Mouse (Mus musculus) liver, adult 2 months (tissue): Measurements from ENCODE around the gene Dpp6. TPM values are rescaled to one million over a fixed set of nuclear protein-coding genes. Genes with fewer than 3 reads are reported as not detected.

Experiments
- DNase-seq: peaks from one replicate; pipeline ENCODE4 v3.0.0-alpha.2; 2011; ENCODE audit warnings: low read depth, low spot score; ENCODE audit errors: extremely low read depth
- H3K27ac ChIP-seq: fragments of 200-500 bp; replicated peaks from 2 replicates; pipeline ENCODE4 v1.5.1; 2012; ENCODE audit warnings: low read depth, mild to moderate bottlenecking, control low read depth, inconsistent platforms, low read length; ENCODE audit not compliant: insufficient read depth
- H3K27me3 ChIP-seq: fragments of 200-500 bp; 2 replicates; pipeline ENCODE4 v1.6.1; 2012; ENCODE audit warnings: mild to moderate bottlenecking, moderate library complexity, low read length, inconsistent platforms; ENCODE audit not compliant: control insufficient read depth, insufficient read depth
- H3K36me3 ChIP-seq: fragments of 200-500 bp; 2 replicates; pipeline ENCODE4 v1.6.1; 2012; ENCODE audit warnings: low read length, inconsistent platforms; ENCODE audit not compliant: control insufficient read depth, insufficient read depth
- H3K4me1 ChIP-seq: fragments of 200-500 bp; 2 replicates; pipeline ENCODE4 v1.6.1; 2011; ENCODE audit warnings: low read length; ENCODE audit not compliant: control insufficient read depth, insufficient read depth
- H3K4me3 ChIP-seq: fragments of 200-500 bp; 2 replicates; pipeline ENCODE4 v1.5.1; 2011; ENCODE audit warnings: low read depth, mild to moderate bottlenecking, control low read depth, low read length, moderate library complexity; ENCODE audit not compliant: insufficient read depth
- H3K79me2 ChIP-seq: fragments of 200-500 bp; 2 replicates; pipeline ENCODE4 v1.6.1; 2012; ENCODE audit warnings: inconsistent platforms, mild to moderate bottlenecking, low read length, moderate library complexity; ENCODE audit not compliant: control insufficient read depth, insufficient read depth
- H3K9ac ChIP-seq: fragments of 200-500 bp; 2 replicates; pipeline ENCODE4 v1.6.1; 2012; ENCODE audit warnings: low read depth, mild to moderate bottlenecking, control low read depth, inconsistent platforms, low read length
- CTCF ChIP-seq: fragments of 200-500 bp; IDR thresholded peaks from 2 replicates; pipeline ENCODE4 v1.5.1; 2011; ENCODE audit warnings: low read depth, low read length, control low read depth
- POLR2A ChIP-seq: fragments of 200-500 bp; IDR thresholded peaks from 2 replicates; pipeline ENCODE4 v1.6.1; 2011; ENCODE audit warnings: low read length, control low read depth; ENCODE audit not compliant: insufficient read depth; ENCODE audit errors: extremely low read depth
- WGBS: fragments of 180-500 bp; shearing (Covaris S2); methylation state at CpG from one replicate; pipeline ENCODE4 v1.1.7; 2018; 5-methylcytosine and 5-hydroxymethylcytosine counted together
- polyA plus RNA-seq: library from polyadenylated mRNA; depleted of rRNA; stranded (reverse); fragments of >200 nt; gene quantifications from 2 replicates; pipeline ENCODE4 v1.2.3, GENCODE M21; 2012
- total RNA-seq: library from RNA; depleted of rRNA; stranded (reverse); fragments of >200 nt; gene quantifications from 2 replicates; pipeline ENCODE4 v1.2.3, GENCODE M21; 2014

Gene Dpp6
- total and polyA plus RNA-seq, 2 experiments: not detected

- Histone ChIP-seq H3K4me3 (no peak overlapping the region), H3K9ac (no peak overlapping the region), H3K27ac (no peak overlapping the region), H3K27me3 (no peaks in the 10 kb centered on the region), H3K79me2 (no peaks in the 10 kb centered on the region), H3K4me1 (peaks cover 11% of the 10 kb centered on the region), H3K36me3 (no peaks in the 10 kb centered on the region)
- WGBS: 90% methylated on average over 4 of the region's 4 CpGs
- no peak for DNase-seq
- TF ChIP-seq POLR2A (no peak), CTCF (no peak)
Observed at GRCm38 (mm10) chr5:27664111-27664510, 847.1 kb downstream of the Dpp6 start.

DNA sequence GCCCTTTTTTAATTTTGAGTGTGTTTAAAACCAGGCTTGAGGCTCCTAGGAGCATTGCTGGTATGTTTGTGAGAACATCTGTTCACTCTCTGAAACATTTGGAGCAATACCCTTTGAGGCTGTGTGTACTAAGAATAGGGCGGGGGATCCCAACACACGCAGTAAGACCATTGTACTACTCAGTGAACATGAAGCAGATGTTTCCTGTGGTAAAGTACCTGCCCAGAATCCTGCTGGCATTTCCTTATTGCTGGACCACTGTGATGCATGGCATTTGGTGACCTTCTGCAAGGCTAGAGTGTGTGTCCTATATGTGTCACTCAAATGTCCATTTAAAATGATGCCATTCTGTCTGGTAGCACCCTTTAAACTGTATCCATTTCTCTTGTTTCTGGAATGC lies 854.5 kb downstream of the Dpp6 start:
- Histone ChIP-seq H3K4me3 (no peak overlapping the region), H3K9ac (no peak overlapping the region), H3K27ac (no peak overlapping the region), H3K79me2 (no peaks in the 10 kb centered on the region), H3K27me3 (no peaks in the 10 kb centered on the region), H3K4me1 (no peaks in the 10 kb centered on the region), H3K36me3 (no peaks in the 10 kb centered on the region)
- TF ChIP-seq CTCF (no peak), POLR2A (no peak)
- 81% methylated on average over 2 of the region's 2 CpGs for WGBS
- no peak for DNase-seq

GRCm38 (mm10) chr5:27677247-27677666 lies 860.3 kb downstream of the Dpp6 start:
- 49% methylated on average over 5 of the region's 5 CpGs for WGBS
- H3K36me3 ChIP-seq: no peaks in the 10 kb centered on the region
- H3K27ac ChIP-seq: no peak overlapping the region
- H3K27me3 ChIP-seq: no peaks in the 10 kb centered on the region
- no peaks in the 10 kb centered on the region for H3K79me2 ChIP-seq
- DNase-seq: peak; percentile 29
- H3K9ac ChIP-seq: no peak overlapping the region
- no peak overlapping the region for H3K4me3 ChIP-seq
- no peaks in the 10 kb centered on the region for H3K4me1 ChIP-seq
- no peak for TF ChIP-seq POLR2A
- peak; percentile 77 for TF ChIP-seq CTCF

GRCm38 (mm10) chr5:27679151-27679550 lies 862.1 kb downstream of the Dpp6 start:
- no peak overlapping the region for H3K9ac ChIP-seq
- no peaks in the 10 kb centered on the region for H3K27me3 ChIP-seq
- WGBS: 100% methylated on average over 1 of the region's 1 CpGs
- no peaks in the 10 kb centered on the region for H3K4me1 ChIP-seq
- TF ChIP-seq POLR2A: no peak
- TF ChIP-seq CTCF: no peak
- H3K4me3 ChIP-seq: no peak overlapping the region
- H3K36me3 ChIP-seq: no peaks in the 10 kb centered on the region
- no peak for DNase-seq
- H3K79me2 ChIP-seq: no peaks in the 10 kb centered on the region
- H3K27ac ChIP-seq: no peak overlapping the region

DNA sequence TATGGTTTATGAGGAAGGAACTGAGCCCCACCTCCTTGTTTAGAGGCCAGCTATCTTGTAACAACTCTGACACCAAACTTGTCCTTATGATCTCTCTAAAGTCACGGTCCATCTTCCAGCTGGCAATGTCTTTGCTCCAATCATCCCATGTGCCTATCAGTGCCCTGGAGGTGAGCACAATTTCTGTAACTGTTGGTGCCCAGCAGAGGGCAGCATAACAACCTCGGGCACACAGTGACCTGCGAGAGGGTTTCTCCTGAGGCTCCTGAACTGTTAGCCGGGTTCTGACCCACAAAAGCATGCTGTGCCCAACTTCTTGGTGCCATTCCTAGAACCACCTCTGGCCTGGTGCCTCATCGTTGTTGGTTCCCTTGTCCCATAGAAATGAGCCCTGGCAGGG lies 863.5 kb downstream of the Dpp6 start:
- H3K79me2 ChIP-seq: no peaks in the 10 kb centered on the region
- H3K27ac ChIP-seq: no peak overlapping the region
- no peaks in the 10 kb centered on the region for H3K4me1 ChIP-seq
- H3K36me3 ChIP-seq: no peaks in the 10 kb centered on the region
- TF ChIP-seq CTCF (peak; percentile 82), POLR2A (no peak)
- no peak overlapping the region for H3K4me3 ChIP-seq
- no peak overlapping the region for H3K9ac ChIP-seq
- no peaks in the 10 kb centered on the region for H3K27me3 ChIP-seq
- 17% methylated on average over 5 of the region's 5 CpGs for WGBS
- peak; percentile 65 for DNase-seq

DNA sequence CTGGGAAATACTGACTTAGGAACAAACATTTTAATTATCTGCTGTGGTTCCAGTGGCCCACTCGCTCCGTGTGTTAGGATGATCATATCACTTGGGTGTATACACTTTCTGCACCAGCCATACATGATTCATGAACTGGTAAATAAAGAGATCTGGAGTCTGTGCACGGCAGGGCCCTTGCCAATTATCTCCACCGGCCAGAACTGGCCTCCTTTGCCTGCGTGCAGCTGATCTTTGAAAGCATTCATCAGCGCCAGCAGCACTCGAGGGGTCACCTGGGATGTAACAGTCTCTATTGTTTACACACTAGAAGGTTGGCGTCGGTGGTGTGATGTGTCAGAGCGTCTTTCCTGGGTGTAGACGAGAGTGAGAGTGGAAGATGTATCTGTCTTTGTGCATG lies 868.2 kb downstream of the Dpp6 start:
- TF ChIP-seq CTCF (no peak), POLR2A (no peak)
- no peaks in the 10 kb centered on the region for H3K36me3 ChIP-seq
- H3K27me3 ChIP-seq: no peaks in the 10 kb centered on the region
- H3K79me2 ChIP-seq: no peaks in the 10 kb centered on the region
- WGBS: 60% methylated on average over 11 of the region's 11 CpGs
- no peak overlapping the region for H3K4me3 ChIP-seq
- no peak overlapping the region for H3K27ac ChIP-seq
- DNase-seq: no peak
- H3K9ac ChIP-seq: no peak overlapping the region
- no peaks in the 10 kb centered on the region for H3K4me1 ChIP-seq
